Mouse (Mus musculus) ES-Bruce4 (cell line): ENCODE measurements around the gene Kcnk15.

ENCODE experiments used
- CTCF ChIP-seq: IDR thresholded peaks from one replicate; pipeline ENCODE4 v1.8.1; 2011; ENCODE audit warnings: low read depth, low read length
- EP300 ChIP-seq: IDR thresholded peaks from 2 replicates; pipeline ENCODE4 v1.6.1; 2011; ENCODE audit warnings: low read depth, low read length; ENCODE audit not compliant: insufficient read depth
- POLR2A ChIP-seq: IDR thresholded peaks from one replicate; pipeline ENCODE4 v1.8.1; 2011; ENCODE audit warnings: low read length; ENCODE audit not compliant: insufficient read depth

GRCm38 (mm10) chr2:163838043-163838442, 15.4 kb upstream of the Kcnk15 start:
- TF ChIP-seq CTCF (peak; percentile 99), EP300 (no peak), POLR2A (no peak)
